ENCODE assay signal across 15 mouse cellular contexts in the genomic region with DNA sequence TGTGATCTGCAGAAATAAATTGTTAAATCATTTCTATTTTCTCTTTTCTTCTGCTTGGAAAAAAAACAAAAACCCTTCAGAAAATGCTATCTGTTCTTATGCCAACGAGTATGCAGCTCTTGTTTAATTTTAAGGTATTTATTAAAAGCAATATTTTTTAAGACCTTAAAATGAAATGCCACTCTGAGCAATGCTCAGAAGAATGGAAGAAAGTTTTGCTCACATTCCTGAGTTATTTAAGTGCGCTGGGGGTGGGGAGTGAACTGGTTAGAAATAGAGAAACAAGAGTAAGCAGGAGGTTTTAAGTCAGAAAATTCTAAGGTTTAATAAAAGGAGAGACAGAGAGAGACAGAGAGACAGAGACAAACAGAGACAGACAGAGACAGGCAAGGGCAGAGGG. TPM values are rescaled to one million over a fixed set of nuclear protein-coding genes. Genes with fewer than 3 reads are reported as not detected.
A peak's percentile ranks its signal among the peaks of the same experiment; 100 is the strongest.
DNase-seq lines count a peak whose midpoint lies in the region; ATAC-seq and TF ChIP-seq lines count a peak whose summit lies in the region.
"Had no signal": no experiment of that assay in that cellular context is flagged by ENCODE, and none has a peak within 500 bp of the region (broad histone marks: within the 10 kb centered on the region; RNA-seq: fewer than 3 reads in every experiment).

No protein-coding gene starts in this region.

- H3K9ac ChIP-seq in hindbrain, embryonic 14.5 days: no peak overlapping the region
- H3K9ac ChIP-seq: embryonic facial prominence, embryonic 13.5 days; forebrain, embryonic 15.5 days; hindbrain, embryonic 12.5 days had no signal

- no peak for DNase-seq in left cerebral cortex, adult 2 months (ENCODE audit: extremely low spot score in 1 of 2, low spot score in 2 of 2)
- no peak for DNase-seq in left cerebral cortex, adult 11 months (ENCODE audit: low spot score)
- peak; percentile 50 to 59 for DNase-seq in right cerebral cortex, adult 2 months (ENCODE audit: low spot score in 2 of 2)
- no peak for DNase-seq in right cerebral cortex, postnatal 25 days
- DNase-seq in hindbrain, embryonic 14.5 days (ENCODE audit: low spot score): no peak
- no peak for DNase-seq in embryo, embryonic 11 days
- DNase-seq: adrenal gland, adult 8-10 months; gastrocnemius, postnatal 25 days; heart, postnatal 10 days had no signal

- ATAC-seq in hindbrain, embryonic 14.5 days (ENCODE audit: low FRiP score): no peak
- ATAC-seq: forebrain, embryonic 15.5 days; hindbrain, postnatal 0 days had no signal

- 84% methylated on average over 2 of the region's 2 CpGs for WGBS in hindbrain, embryonic 14.5 days

- peaks cover 13% of the 10 kb centered on the region for H3K4me1 ChIP-seq in embryonic fibroblast, embryonic 13.5 days (ENCODE audit: control insufficient read depth, insufficient read depth, low read length)
- H3K4me1 ChIP-seq in hindbrain, embryonic 14.5 days (replicated peaks; ENCODE audit: control insufficient read depth, insufficient read depth, low read length): peaks cover 4% of the 10 kb centered on the region; the same call in 1 of the 2 replicates

- H3K9me3 ChIP-seq in hindbrain, embryonic 14.5 days (ENCODE audit: control insufficient read depth, low read length): no peaks in the 10 kb centered on the region
- H3K9me3 ChIP-seq: embryonic facial prominence, embryonic 13.5 days; forebrain, embryonic 15.5 days; hindbrain, embryonic 12.5 days had no signal

- no peaks in the 10 kb centered on the region for H3K27me3 ChIP-seq in hindbrain, embryonic 14.5 days (ENCODE audit: control insufficient read depth, insufficient read depth, low read length)
- H3K27me3 ChIP-seq: embryonic facial prominence, embryonic 13.5 days; forebrain, embryonic 15.5 days; hindbrain, embryonic 12.5 days had no signal

- no peak overlapping the region for H3K4me3 ChIP-seq in left cerebral cortex, adult 2 months
- H3K4me3 ChIP-seq in embryonic fibroblast, embryonic 13.5 days (ENCODE audit: insufficient read depth, low read length): no peak overlapping the region
- no peak overlapping the region for H3K4me3 ChIP-seq in hindbrain, embryonic 14.5 days (replicated peaks; ENCODE audit: low read length)
- H3K4me3 ChIP-seq: embryonic facial prominence, embryonic 13.5 days; erythroblast, embryonic 14.5 days; forebrain, embryonic 15.5 days; hindbrain, embryonic 12.5 days had no signal

- H3K27ac ChIP-seq in left cerebral cortex, adult 2 months: peak overlapping the region; percentile 79
- peak overlapping the region; percentile 75 for H3K27ac ChIP-seq in embryonic fibroblast, embryonic 13.5 days (ENCODE audit: insufficient read depth, low read length)
- H3K27ac ChIP-seq in hindbrain, embryonic 14.5 days: no peak overlapping the region
- H3K27ac ChIP-seq: embryonic facial prominence, embryonic 13.5 days; forebrain, embryonic 15.5 days; hindbrain, embryonic 12.5 days; hindbrain, postnatal 0 days had no signal

- intact Hi-C loops in left cerebral cortex, adult 2 months (cut with DNase I): loop anchor here (1.0 kb wide), 1 partner anchor 32 kb away; no protein-coding TSS in a partner anchor

- H3K36me3 ChIP-seq in hindbrain, embryonic 14.5 days (replicated peaks; ENCODE audit: control insufficient read depth, insufficient read depth): no peaks in the 10 kb centered on the region
- H3K36me3 ChIP-seq: embryonic facial prominence, embryonic 13.5 days; forebrain, embryonic 15.5 days; hindbrain, embryonic 12.5 days had no signal

- no peak for TF ChIP-seq POLR2A in embryonic fibroblast, embryonic 13.5 days (IDR thresholded peaks at IDR 0.05; ENCODE audit: low read depth, low read length)

- H3K4me2 ChIP-seq in hindbrain, embryonic 14.5 days (replicated peaks): no peak overlapping the region
- H3K4me2 ChIP-seq: embryonic facial prominence, embryonic 13.5 days; forebrain, embryonic 15.5 days; hindbrain, embryonic 12.5 days had no signal

- no peak for TF ChIP-seq CTCF in left cerebral cortex, adult 2 months (IDR thresholded peaks at IDR 0.05)
- TF ChIP-seq CTCF in embryonic fibroblast, embryonic 13.5 days (IDR thresholded peaks at IDR 0.05; ENCODE audit: borderline replicate concordance, insufficient read depth, low read length): no peak

RNA-seq across cellular contexts. Expression of gene Smpd1, which starts 34.4 kb away (rescaled TPM):
- total RNA-seq in left cerebral cortex, adult 2 months (2021): 100 to 1,000 TPM in 1 of 2 experiments, 10 to 100 TPM in 1; 96.9 to 107 TPM
- 52.8 and 53.5 TPM in 2 replicates for polyA plus RNA-seq in embryonic fibroblast, embryonic 13.5 days (2011; ENCODE audit: insufficient read length, low read depth, missing spikeins)
- polyA plus RNA-seq in hindbrain, embryonic 14.5 days (2014; fragmentation: Nextera tagmentation; extraction: Ambion mirVana): 95.9 and 106 TPM in 2 replicates

RNA-seq across cellular contexts. Expression of gene Cavin3, which starts 37.7 kb away (rescaled TPM):
- total RNA-seq in left cerebral cortex, adult 2 months (2021): 10 to 100 TPM; 17.9 to 18.7 TPM
- 89.7 and 95.1 TPM in 2 replicates for polyA plus RNA-seq in embryonic fibroblast, embryonic 13.5 days (2011; ENCODE audit: insufficient read length, low read depth, missing spikeins)
- 32.6 and 36.0 TPM in 2 replicates for polyA plus RNA-seq in hindbrain, embryonic 14.5 days (2014; fragmentation: Nextera tagmentation; extraction: Ambion mirVana)

Comparison
In these comparisons a context has a peak if more than half of its experiments do, and no peak if none do; other contexts are left out.
1. DNase-seq: peak in right cerebral cortex, adult 2 months (2 of 2); none in left cerebral cortex, adult 2 months (0 of 2), left cerebral cortex, adult 11 months (single experiment), right cerebral cortex, postnatal 25 days (single experiment), hindbrain, embryonic 14.5 days (single experiment) and embryo, embryonic 11 days (single experiment).